Mouse (Mus musculus) thymus, adult 2 months (tissue): ENCODE results near the gene Polr1e. TPM values are rescaled to one million over a fixed set of nuclear protein-coding genes. Genes with fewer than 3 reads are reported as not detected.

Source experiments
- DNase-seq: peaks from one replicate; pipeline ENCODE4 v3.0.0; 2021
- H3K27ac ChIP-seq: fragments of 200-500 bp; 2 replicates; pipeline ENCODE4 v1.5.1; 2012; ENCODE audit warnings: low read length, control low read depth; ENCODE audit not compliant: control insufficient read depth, insufficient read depth
- H3K27me3 ChIP-seq: fragments of 200-500 bp; 2 replicates; pipeline ENCODE4 v1.6.1; 2012; ENCODE audit warnings: mild to moderate bottlenecking, low read length, moderate library complexity, mixed read lengths; ENCODE audit not compliant: control insufficient read depth, insufficient read depth
- H3K36me3 ChIP-seq: fragments of 200-500 bp; 2 replicates; pipeline ENCODE4 v1.6.1; 2012; ENCODE audit warnings: mild to moderate bottlenecking, low read length, moderate library complexity; ENCODE audit not compliant: control insufficient read depth, insufficient read depth
- H3K4me1 ChIP-seq: fragments of 200-500 bp; replicated peaks from 2 replicates; pipeline ENCODE4 v1.6.1; 2012; ENCODE audit warnings: low read length; ENCODE audit not compliant: control insufficient read depth, insufficient read depth
- H3K4me3 ChIP-seq: fragments of 200-500 bp; 2 replicates; pipeline ENCODE4 v1.5.1; 2012; ENCODE audit warnings: mild to moderate bottlenecking, low read length, control low read depth, moderate library complexity; ENCODE audit not compliant: control insufficient read depth, insufficient read depth
- CTCF ChIP-seq: fragments of 200-500 bp; IDR thresholded peaks from 2 replicates; pipeline ENCODE4 v1.5.1; 2012; ENCODE audit warnings: mild to moderate bottlenecking, control low read depth, low read length, moderate library complexity, borderline replicate concordance; ENCODE audit not compliant: control insufficient read depth, poor library complexity, insufficient read depth; ENCODE audit errors: extremely low read depth
- POLR2A ChIP-seq: fragments of 200-500 bp; IDR thresholded peaks from 2 replicates; pipeline ENCODE4 v1.6.1; 2012; ENCODE audit warnings: mild to moderate bottlenecking, low read length, control low read depth, moderate library complexity; ENCODE audit not compliant: control insufficient read depth, poor library complexity, insufficient read depth; ENCODE audit errors: extremely low read depth
- WGBS: fragments of 180-500 bp; shearing (Covaris S2); methylation state at CpG from one replicate; pipeline ENCODE4 v1.1.7; 2018; 5-methylcytosine and 5-hydroxymethylcytosine counted together
- polyA plus RNA-seq: library from polyadenylated mRNA; depleted of rRNA; stranded (reverse); fragments of >200 nt; gene quantifications from 2 replicates; pipeline ENCODE4 v1.2.3, GENCODE M21; 2012

Gene Polr1e
- polyA plus RNA-seq, 1 experiment = 11.1 TPM

DNA sequence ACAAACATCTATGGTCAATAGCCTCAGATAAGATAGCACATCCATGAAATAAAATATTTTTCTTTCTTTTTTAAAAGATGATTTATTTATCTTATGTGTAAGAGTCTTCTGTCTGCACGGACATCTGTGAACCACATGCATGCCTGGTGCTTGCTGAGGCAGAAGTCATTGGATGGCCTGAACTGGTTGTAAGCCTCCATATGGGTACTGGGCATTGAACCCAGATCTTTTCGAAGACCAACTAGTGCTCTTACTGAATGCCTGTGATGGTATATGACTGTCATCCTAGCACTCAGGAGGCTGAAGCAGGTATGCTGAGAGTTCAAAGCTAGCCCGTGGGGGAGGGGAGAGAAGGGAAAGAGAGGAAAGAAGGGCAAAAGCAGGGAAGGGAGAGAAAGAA, 20.3 kb upstream of the Polr1e start:
- no peaks in the 10 kb centered on the region for H3K4me1 ChIP-seq
- no peak overlapping the region for H3K27ac ChIP-seq
- H3K4me3 ChIP-seq = no peak overlapping the region
- no peak for TF ChIP-seq CTCF
- TF ChIP-seq POLR2A = no peak
- DNase-seq = no peak
- 94% methylated on average over 3 of the region's 3 CpGs for WGBS
- H3K27me3 ChIP-seq = no peaks in the 10 kb centered on the region
- peaks cover 14% of the 10 kb centered on the region for H3K36me3 ChIP-seq

DNA sequence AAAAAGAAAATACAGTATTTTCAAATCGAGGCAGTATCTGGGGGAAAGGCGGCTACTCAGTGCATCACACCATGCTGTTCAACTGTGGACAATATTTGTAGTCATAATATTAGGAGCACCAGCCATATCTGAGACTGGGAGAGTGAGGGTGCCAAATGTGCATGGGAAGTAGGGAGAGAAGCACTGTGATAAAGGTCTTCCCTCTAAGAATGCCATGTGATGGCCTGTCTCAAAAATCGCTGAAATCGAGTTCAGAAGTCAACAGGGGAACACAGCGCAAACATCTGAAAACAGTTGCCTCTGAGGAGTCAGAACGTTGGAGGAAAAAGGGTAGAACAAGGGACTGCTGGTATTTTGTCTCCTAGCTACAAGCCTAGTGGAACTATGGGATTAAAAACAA, 18.4 kb upstream of the Polr1e start:
- DNase-seq = no peak
- no peak overlapping the region for H3K27ac ChIP-seq
- TF ChIP-seq CTCF (no peak), POLR2A (no peak)
- H3K4me1 ChIP-seq = no peaks in the 10 kb centered on the region
- no peaks in the 10 kb centered on the region for H3K27me3 ChIP-seq
- no peaks in the 10 kb centered on the region for H3K36me3 ChIP-seq
- no peak overlapping the region for H3K4me3 ChIP-seq
- 92% methylated on average over 6 of the region's 6 CpGs for WGBS

DNA sequence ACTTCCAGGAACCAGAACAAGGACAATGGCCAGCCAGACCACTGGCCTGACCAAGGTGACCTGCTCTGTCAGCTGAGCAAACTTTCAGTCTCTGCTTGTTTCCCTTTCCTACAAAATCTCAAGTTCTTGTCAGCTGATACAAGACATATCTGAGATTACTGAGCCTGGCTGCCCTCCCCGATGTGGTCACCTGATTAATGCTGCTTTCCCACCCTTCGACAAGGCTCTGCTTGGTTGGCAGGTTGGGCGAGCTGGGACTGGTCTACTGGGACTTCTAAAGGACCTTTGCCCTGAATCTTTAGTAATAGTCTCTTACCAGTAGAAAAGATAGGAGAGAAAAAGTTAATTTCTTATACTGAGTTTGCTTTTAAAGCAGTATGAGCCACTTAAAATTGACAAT, 12.9 kb upstream of the Polr1e start:
- 89% methylated on average over 3 of the region's 3 CpGs for WGBS
- H3K36me3 ChIP-seq = no peaks in the 10 kb centered on the region
- DNase-seq = no peak
- TF ChIP-seq CTCF (no peak), POLR2A (no peak)
- H3K27me3 ChIP-seq = no peaks in the 10 kb centered on the region
- no peak overlapping the region for H3K27ac ChIP-seq
- H3K4me3 ChIP-seq = no peak overlapping the region
- H3K4me1 ChIP-seq = no peaks in the 10 kb centered on the region

DNA sequence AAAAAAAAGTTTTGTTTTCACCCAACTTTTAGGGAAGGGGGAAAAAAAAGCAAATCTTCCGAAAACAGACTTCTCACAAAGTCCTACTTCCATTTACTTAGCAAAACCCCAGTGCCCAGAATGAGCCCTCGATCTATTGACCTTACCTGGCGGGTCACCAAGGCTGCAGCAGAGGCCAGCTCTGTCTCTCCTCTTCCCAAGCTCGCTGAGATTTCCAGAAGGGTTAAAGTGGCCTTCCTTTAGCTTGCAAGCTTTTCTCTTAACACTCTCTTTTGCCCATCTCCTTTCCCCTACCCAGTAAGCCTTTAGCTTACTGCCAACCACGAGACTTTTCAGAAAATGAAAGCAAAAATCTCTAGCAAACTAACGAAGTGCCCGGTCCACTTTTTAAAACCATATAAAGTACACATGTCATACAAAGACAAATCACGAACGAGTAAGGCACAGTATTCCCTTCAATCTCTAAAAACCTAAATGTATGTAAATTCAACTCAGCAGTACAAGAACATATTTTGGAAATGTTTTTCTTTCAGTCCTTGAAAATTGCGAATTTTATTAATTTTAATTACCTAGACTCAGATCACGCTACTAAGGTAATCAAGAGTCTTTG, 7.5 kb upstream of the Polr1e start:
- Histone ChIP-seq H3K4me3 (peak overlapping the region; percentile 16; the same call in 1 of the 2 replicates), H3K27me3 (no peaks in the 10 kb centered on the region), H3K4me1 (peaks cover 5% of the 10 kb centered on the region), H3K36me3 (no peaks in the 10 kb centered on the region), H3K27ac (no peak overlapping the region)
- TF ChIP-seq POLR2A (no peak), CTCF (no peak)
- no peak for DNase-seq
- 10% methylated on average over 11 of the region's 11 CpGs for WGBS

DNA sequence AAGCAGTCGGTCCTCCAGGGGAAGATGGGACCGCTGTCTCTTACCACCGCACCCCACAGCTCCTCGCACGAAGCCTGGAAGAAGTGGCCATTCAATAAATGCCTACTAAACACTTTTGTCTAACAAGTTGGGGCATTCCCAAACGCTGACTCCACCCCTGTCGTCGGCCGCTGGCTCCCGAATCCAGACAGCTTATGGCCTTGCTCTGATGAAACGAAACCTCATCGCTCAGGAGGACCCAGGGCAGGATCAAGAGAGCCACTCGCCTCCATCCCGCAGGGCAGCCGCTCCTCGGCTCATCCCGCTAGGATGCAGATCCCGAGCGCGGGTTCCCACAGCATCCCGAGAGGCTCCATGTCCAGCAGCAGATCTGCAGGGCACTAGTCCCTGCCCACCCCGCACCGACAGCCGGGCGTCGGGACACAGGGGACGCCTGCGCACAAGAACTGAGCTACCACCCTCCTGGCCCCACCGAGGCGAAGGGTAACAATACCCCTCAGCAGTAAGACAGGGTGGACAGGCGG, 6.7 kb upstream of the Polr1e start:
- H3K4me1 ChIP-seq = peaks cover 5% of the 10 kb centered on the region
- H3K4me3 ChIP-seq = peak overlapping the region; percentile 57
- no peaks in the 10 kb centered on the region for H3K27me3 ChIP-seq
- WGBS = under 1% methylated on average over 31 of the region's 31 CpGs
- H3K27ac ChIP-seq = peak overlapping the region; percentile 5
- no peak for TF ChIP-seq CTCF
- TF ChIP-seq POLR2A = no peak
- H3K36me3 ChIP-seq = no peaks in the 10 kb centered on the region
- no peak for DNase-seq

DNA sequence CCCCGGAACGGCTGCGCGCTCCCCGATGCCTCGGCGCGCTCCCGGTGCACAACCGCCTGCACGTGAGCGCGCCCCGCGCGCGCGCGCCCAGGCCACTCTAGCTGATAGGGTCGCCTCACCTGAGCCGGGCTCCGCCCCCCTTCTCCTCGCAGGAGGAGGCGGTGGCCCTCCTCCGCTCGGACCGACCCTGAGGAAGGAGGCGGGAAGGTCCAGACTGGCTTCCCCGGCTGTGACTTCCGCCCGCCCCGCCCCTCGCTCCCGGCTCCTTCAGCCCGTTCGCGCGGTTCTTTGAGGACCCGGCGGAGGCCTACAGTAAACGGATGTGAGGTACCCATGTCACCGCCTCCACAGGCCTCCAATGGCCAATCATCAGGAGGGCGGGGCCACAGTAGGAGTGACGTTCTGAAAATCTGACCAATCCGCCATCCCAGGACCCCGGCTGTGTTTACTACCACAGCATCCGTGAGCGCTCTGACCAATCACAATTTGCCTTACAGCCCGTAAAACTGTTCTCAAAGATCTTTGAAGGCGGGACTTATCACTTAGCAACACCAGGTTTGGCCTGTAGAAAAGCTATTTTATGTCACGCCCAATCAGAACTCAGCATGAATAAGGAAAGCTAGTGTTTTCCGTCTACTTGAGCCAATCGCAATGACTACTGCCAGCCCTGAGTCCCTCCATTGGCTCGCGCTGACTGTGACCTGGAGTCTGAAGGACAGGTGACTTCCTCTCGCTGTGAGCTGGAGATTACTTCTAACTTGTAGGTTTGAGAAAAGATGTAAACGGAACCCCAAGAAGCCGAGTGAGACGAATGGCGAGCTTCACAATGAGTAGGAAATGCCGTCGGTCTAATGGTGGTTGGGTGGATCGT, 6.0 kb upstream of the Polr1e start, which contains the start of gene Zbtb5:
Zbtb5 (minus strand) TSS at position 308 of the 871 bp plus-strand sequence.
- peak; percentile 99 for DNase-seq
- under 1% methylated on average over 63 of the region's 63 CpGs for WGBS
- peak within 1 kb of the TSS; percentile 81 for H3K27ac ChIP-seq
- H3K27me3 ChIP-seq = no peaks in the 10 kb centered on the region
- TF ChIP-seq CTCF (no peak), POLR2A (peak; percentile 25; the same call in 1 of the 2 replicates)
- peaks cover 5% of the 10 kb centered on the region for H3K4me1 ChIP-seq
- peak within 1 kb of the TSS; percentile 69 for H3K4me3 ChIP-seq
- no peaks in the 10 kb centered on the region for H3K36me3 ChIP-seq

DNA sequence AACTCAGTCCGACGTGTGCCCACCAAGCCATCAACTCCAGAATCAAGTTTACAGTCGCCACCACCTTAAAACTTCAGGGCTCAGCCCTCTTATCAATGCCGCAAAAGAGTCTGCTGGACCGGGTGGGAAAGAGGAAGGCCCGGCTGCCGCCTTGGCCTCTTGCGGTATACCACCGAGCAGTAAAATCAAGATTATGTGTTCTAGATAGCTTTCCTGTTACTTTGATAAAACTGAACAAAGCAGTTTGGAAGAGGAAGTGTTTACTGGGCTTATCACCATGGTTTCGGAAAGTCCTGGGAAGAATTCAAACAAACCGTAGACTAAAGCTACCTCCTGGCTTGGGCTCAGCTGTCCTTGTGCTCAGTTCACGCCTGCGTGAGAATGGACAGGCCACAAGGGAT, 5.4 kb upstream of the Polr1e start:
- under 1% methylated on average over 13 of the region's 13 CpGs for WGBS
- Histone ChIP-seq H3K27me3 (no peaks in the 10 kb centered on the region), H3K4me3 (peak overlapping the region; percentile 69), H3K36me3 (no peaks in the 10 kb centered on the region), H3K27ac (peak overlapping the region; percentile 81), H3K4me1 (peaks cover 5% of the 10 kb centered on the region)
- TF ChIP-seq POLR2A (no peak; the same call in 1 of the 2 replicates), CTCF (no peak)
- DNase-seq = no peak
